Mouse (Mus musculus) liver, embryonic 14.5 days (tissue): ENCODE measurements around the gene Pgc.

Experiments used
- CTCF ChIP-seq: IDR thresholded peaks from 2 replicates; pipeline ENCODE4 v1.5.1; 2016; ENCODE audit warnings: antibody characterized with exemption, low read depth, control low read depth
- EP300 ChIP-seq: IDR thresholded peaks from 2 replicates; pipeline ENCODE4 v1.6.1; 2016; ENCODE audit warnings: antibody characterized with exemption, low read depth

GRCm38 (mm10) chr17:47703556-47703955, 23.1 kb upstream of the Pgc start:
- no peak for TF ChIP-seq CTCF
- TF ChIP-seq EP300, result no peak
